Comparison of ENCODE assay signal across 18 mouse cellular contexts in the genomic region with DNA sequence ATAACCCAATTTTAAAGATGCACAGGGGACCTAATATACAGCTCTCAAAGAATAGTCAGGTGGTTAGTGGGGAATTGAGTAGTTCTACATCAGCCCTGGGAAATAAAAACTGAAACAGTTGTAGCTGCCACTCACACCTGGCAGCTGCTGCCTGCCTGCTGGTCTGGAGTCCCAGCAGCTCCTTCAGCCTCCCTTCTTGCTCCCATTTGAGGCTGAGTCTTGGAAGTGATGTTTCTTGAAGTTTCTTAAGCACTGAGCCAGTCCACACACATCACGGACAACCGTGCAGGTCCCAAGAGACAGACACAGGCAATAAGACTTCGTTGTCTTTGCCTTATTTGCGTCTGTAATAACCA. TPM values are rescaled to one million over a fixed set of nuclear protein-coding genes. Genes with fewer than 3 reads are reported as not detected.
DNase-seq lines count a peak whose midpoint lies in the region; ATAC-seq and TF ChIP-seq lines count a peak whose summit lies in the region.
"Had no signal": no experiment of that assay in that cellular context is flagged by ENCODE, and none has a peak within 500 bp of the region (broad histone marks: within the 10 kb centered on the region; RNA-seq: fewer than 3 reads in every experiment).

No protein-coding gene starts in this region.

- 81% methylated on average over 4 of the region's 4 CpGs for WGBS in heart, adult 2 months
- WGBS in limb, embryonic 13.5 days: 92% methylated on average over 4 of the region's 4 CpGs
- 90% methylated on average over 4 of the region's 4 CpGs for WGBS in limb, embryonic 10.5 days
- 98% methylated on average over 4 of the region's 4 CpGs for WGBS in midbrain, embryonic 14.5 days

- DNase-seq in heart, adult 2 months: no peak
- no peak for DNase-seq in heart, postnatal 25 days (ENCODE audit: low spot score)
- no peak for DNase-seq in limb, embryonic 10.5 days (ENCODE audit: low spot score)
- DNase-seq in adrenal gland, adult 18-20 months (ENCODE audit: low spot score in 2 of 2): no peak
- no peak for DNase-seq in urinary bladder, postnatal 36 days (ENCODE audit: low spot score in 2 of 2)
- DNase-seq in midbrain, embryonic 14.5 days: no peak
- DNase-seq: adrenal gland, postnatal 14 days; cerebellum, adult 9-11 months; forebrain, postnatal 0 days; gastrocnemius, postnatal 36 days; heart, postnatal 36 days had no signal

- H3K27ac ChIP-seq in heart, adult 2 months: peak overlapping the region; percentile 37
- peak overlapping the region; percentile 52; the same call in 1 of the 2 replicates for H3K27ac ChIP-seq in limb, embryonic 13.5 days
- no peak overlapping the region for H3K27ac ChIP-seq in limb, embryonic 10.5 days
- H3K27ac ChIP-seq in midbrain, embryonic 14.5 days (replicated peaks; ENCODE audit: low read depth, low read length): no peak overlapping the region
- H3K27ac ChIP-seq: embryonic facial prominence, embryonic 10.5 days; forebrain, embryonic 13.5 days; heart, embryonic 15.5 days; hindbrain, embryonic 15.5 days had no signal

- no peak overlapping the region for H3K4me3 ChIP-seq in heart, adult 2 months
- H3K4me3 ChIP-seq in limb, embryonic 13.5 days: no peak overlapping the region
- H3K4me3 ChIP-seq in limb, embryonic 10.5 days: no peak overlapping the region
- no peak overlapping the region for H3K4me3 ChIP-seq in myocyte
- no peak overlapping the region for H3K4me3 ChIP-seq in midbrain, embryonic 14.5 days (replicated peaks; ENCODE audit: low read depth, low read length)
- H3K4me3 ChIP-seq: embryonic facial prominence, embryonic 10.5 days; forebrain, embryonic 13.5 days; heart, embryonic 15.5 days; hindbrain, embryonic 15.5 days had no signal

- H3ac ChIP-seq in myocyte (ENCODE audit: control insufficient read depth, insufficient read length): no peak overlapping the region

- no peak for TF ChIP-seq CTCF in heart, adult 2 months (IDR thresholded peaks at IDR 0.05)

- H3K27me3 ChIP-seq in heart, adult 2 months (ENCODE audit: control insufficient read depth, insufficient read depth, low read length): no peaks in the 10 kb centered on the region
- H3K27me3 ChIP-seq in limb, embryonic 13.5 days: no peaks in the 10 kb centered on the region
- no peaks in the 10 kb centered on the region for H3K27me3 ChIP-seq in limb, embryonic 10.5 days (ENCODE audit: low read depth, poor library complexity, severe bottlenecking)
- H3K27me3 ChIP-seq in myocyte (ENCODE audit: control insufficient read depth, insufficient read depth, insufficient read length): no peaks in the 10 kb centered on the region
- no peaks in the 10 kb centered on the region for H3K27me3 ChIP-seq in midbrain, embryonic 14.5 days (ENCODE audit: control insufficient read depth, insufficient read depth, low read length)
- H3K27me3 ChIP-seq: forebrain, embryonic 13.5 days; heart, embryonic 15.5 days; hindbrain, embryonic 15.5 days had no signal

- no peak overlapping the region for H3K9ac ChIP-seq in heart, adult 2 months (ENCODE audit: low read depth, low read length)
- H3K9ac ChIP-seq in limb, embryonic 13.5 days: no peak overlapping the region
- H3K9ac ChIP-seq in midbrain, embryonic 14.5 days (replicated peaks; ENCODE audit: low read length): no peak overlapping the region
- H3K9ac ChIP-seq: forebrain, embryonic 13.5 days; forebrain, postnatal 0 days; heart, embryonic 15.5 days; hindbrain, embryonic 15.5 days had no signal

- H3K4me1 ChIP-seq in heart, adult 2 months (ENCODE audit: control insufficient read depth, insufficient read depth, low read length): peaks cover 18% of the 10 kb centered on the region
- H3K4me1 ChIP-seq in limb, embryonic 13.5 days: peaks cover 19% of the 10 kb centered on the region
- H3K4me1 ChIP-seq in limb, embryonic 10.5 days: peaks cover 6% of the 10 kb centered on the region
- peaks cover 12% of the 10 kb centered on the region for H3K4me1 ChIP-seq in midbrain, embryonic 14.5 days (ENCODE audit: control insufficient read depth, insufficient read depth, low read length)

- H3K9me3 ChIP-seq in limb, embryonic 13.5 days: 0 out of 2 replicates have a peak, but pooled peaks cover 7% of the 10 kb centered on the region
- 0 out of 2 replicates have a peak, but pooled peaks cover 4% of the 10 kb centered on the region for H3K9me3 ChIP-seq in limb, embryonic 10.5 days (replicated peaks)
- H3K9me3 ChIP-seq in midbrain, embryonic 14.5 days (ENCODE audit: control insufficient read depth, low read length): no peaks in the 10 kb centered on the region; the same call in 1 of the 2 replicates
- H3K9me3 ChIP-seq: heart, embryonic 15.5 days; hindbrain, embryonic 15.5 days had no signal

- TF ChIP-seq EP300 in heart, adult 2 months (IDR thresholded peaks at IDR 0.05; ENCODE audit: insufficient read depth, low read depth, low read length): no peak

- H3K79me2 ChIP-seq in heart, adult 2 months (replicated peaks; ENCODE audit: control insufficient read depth, insufficient read depth, low read length): peaks cover 6% of the 10 kb centered on the region; the same call in 1 of the 2 replicates
- H3K79me2 ChIP-seq in myocyte (ENCODE audit: control insufficient read depth, insufficient read depth): peaks cover 65% of the 10 kb centered on the region

- intact Hi-C loops in heart, adult 2 months (cut with DNase I): no loop called here
- intact Hi-C loops in heart, postnatal 25 days (cut with DNase I): no loop called here

- no peak for TF ChIP-seq POLR2A in heart, adult 2 months (IDR thresholded peaks at IDR 0.05; ENCODE audit: insufficient read depth, low read depth, low read length)
- TF ChIP-seq POLR2A in myocyte (IDR thresholded peaks at IDR 0.05; ENCODE audit: insufficient read length, low read depth): no peak

- ATAC-seq in limb, embryonic 13.5 days (ENCODE audit: low FRiP score, low read depth): no peak
- no peak for ATAC-seq in midbrain, embryonic 14.5 days (ENCODE audit: low FRiP score, low TSS enrichment)
- ATAC-seq: forebrain, embryonic 13.5 days; forebrain, postnatal 0 days had no signal

- no peak overlapping the region for H3K4me2 ChIP-seq in limb, embryonic 13.5 days (replicated peaks)
- no peak overlapping the region for H3K4me2 ChIP-seq in myocyte (ENCODE audit: low read depth)
- H3K4me2 ChIP-seq in midbrain, embryonic 14.5 days (ENCODE audit: low read length): no peak overlapping the region
- H3K4me2 ChIP-seq: forebrain, embryonic 13.5 days; heart, embryonic 11.5 days; heart, embryonic 15.5 days; hindbrain, embryonic 15.5 days had no signal

- no peaks in the 10 kb centered on the region for H3K36me3 ChIP-seq in heart, adult 2 months (ENCODE audit: control insufficient read depth, insufficient read depth, low read length)
- H3K36me3 ChIP-seq in limb, embryonic 13.5 days: peaks cover 83% of the 10 kb centered on the region
- H3K36me3 ChIP-seq in limb, embryonic 10.5 days: peaks cover 96% of the 10 kb centered on the region
- H3K36me3 ChIP-seq in myocyte (ENCODE audit: control insufficient read depth, insufficient read depth): peaks cover 13% of the 10 kb centered on the region
- H3K36me3 ChIP-seq in midbrain, embryonic 14.5 days (ENCODE audit: control insufficient read depth, insufficient read depth, low read length): peaks cover 54% of the 10 kb centered on the region

TF ChIP-seq in myocyte, 11 proteins besides CTCF, POLR2A, EP300 and RAD21:
- peak; percentile 52 to 95 (median 92) for TF ChIP-seq MYOD1 (IDR thresholded peaks at IDR 0.05; ENCODE audit: control insufficient read depth in 1 of 3, insufficient read length in 2 of 3, low read depth in 2 of 3)
- TF ChIP-seq POLR2AphosphoS2 (IDR thresholded peaks at IDR 0.05; ENCODE audit: insufficient read length, low read depth): no peak
- TF ChIP-seq MYOG (IDR thresholded peaks at IDR 0.05; ENCODE audit: control insufficient read depth in 1 of 3, insufficient read depth in 1 of 3, insufficient read length in 2 of 3, low read depth in 2 of 3): peak in 2 of 3 experiments; percentile 55 to 89

RNA-seq across cellular contexts. Expression of a gene that starts 5.9 kb away (rescaled TPM):
- total RNA-seq in heart, adult 2 months (2021): 10 to 100 TPM; 61.4 to 71.3 TPM
- 122 and 171 TPM in 2 replicates for polyA plus RNA-seq in heart, adult 2 months (2012; rRNA removed)
- 10 to 100 TPM; 44.8 to 66.4 TPM for total RNA-seq in heart, postnatal 25 days (2021)
- polyA plus RNA-seq in limb, embryonic 13.5 days (2015; fragmentation: Nextera tagmentation; extraction: Ambion mirVana): 17.5 and 18.9 TPM in 2 replicates
- polyA plus RNA-seq in limb, embryonic 10.5 days (2016; fragmentation: Nextera tagmentation; extraction: Ambion mirVana): 23.5 and 26.1 TPM in 2 replicates
- 11.6 TPM for polyA plus RNA-seq in myocyte (2012; fragmentation: generic; extraction: Trizol)
- 10 to 100 TPM; 48.7 to 56.1 TPM for total RNA-seq in adrenal gland, adult 18-20 months (2021)
- polyA plus RNA-seq in midbrain, embryonic 14.5 days (2014; fragmentation: Nextera tagmentation; extraction: Ambion mirVana): 44.2 and 45.8 TPM in 2 replicates

RNA-seq across cellular contexts. Expression of a gene that starts 6.5 kb away (rescaled TPM):
- 10 to 100 TPM; 53.6 to 59.4 TPM for total RNA-seq in heart, adult 2 months (2021)
- polyA plus RNA-seq in heart, adult 2 months (2012; rRNA removed): 64.4 and 84.3 TPM in 2 replicates
- total RNA-seq in heart, postnatal 25 days (2021): 10 to 100 TPM; 54.2 to 58.4 TPM
- 122 and 126 TPM in 2 replicates for polyA plus RNA-seq in limb, embryonic 13.5 days (2015; fragmentation: Nextera tagmentation; extraction: Ambion mirVana)
- polyA plus RNA-seq in limb, embryonic 10.5 days (2016; fragmentation: Nextera tagmentation; extraction: Ambion mirVana): 114 and 121 TPM in 2 replicates
- polyA plus RNA-seq in myocyte (2012; fragmentation: generic; extraction: Trizol): 102 TPM
- 100 to 1,000 TPM; 159 to 166 TPM for total RNA-seq in adrenal gland, adult 18-20 months (2021)
- polyA plus RNA-seq in midbrain, embryonic 14.5 days (2014; fragmentation: Nextera tagmentation; extraction: Ambion mirVana): 117 and 129 TPM in 2 replicates

Comparison
In these comparisons a context has a peak if more than half of its experiments do, and no peak if none do; other contexts are left out.
1. H3K27ac ChIP-seq: peak in heart, adult 2 months (single experiment) and limb, embryonic 13.5 days (single experiment); none in limb, embryonic 10.5 days (single experiment) and midbrain, embryonic 14.5 days (single experiment).